Mouse (Mus musculus) heart, postnatal 10 days (tissue): Measurements from ENCODE around the gene Zfp28. TPM values are rescaled to one million over a fixed set of nuclear protein-coding genes. Genes with fewer than 3 reads are reported as not detected.

Experiments
- DNase-seq, 2 experiments: peaks; one replicate each; pipeline ENCODE4 v3.0.0; 2021
- intact Hi-C: fragments of 180-260 bp; cut with DNase I; formaldehyde crosslinking; loops from one replicate; pipeline ENCODE4 v1.15.1; 2025
- total RNA-seq, 2 experiments: library from RNA; stranded (reverse); gene quantifications; 2 replicates each; pipeline ENCODE4 v1.2.3; 2021

Zfp28 gene
- total RNA-seq, 2 experiments from 2014 or later: 4.3 to 4.5 TPM

DNA sequence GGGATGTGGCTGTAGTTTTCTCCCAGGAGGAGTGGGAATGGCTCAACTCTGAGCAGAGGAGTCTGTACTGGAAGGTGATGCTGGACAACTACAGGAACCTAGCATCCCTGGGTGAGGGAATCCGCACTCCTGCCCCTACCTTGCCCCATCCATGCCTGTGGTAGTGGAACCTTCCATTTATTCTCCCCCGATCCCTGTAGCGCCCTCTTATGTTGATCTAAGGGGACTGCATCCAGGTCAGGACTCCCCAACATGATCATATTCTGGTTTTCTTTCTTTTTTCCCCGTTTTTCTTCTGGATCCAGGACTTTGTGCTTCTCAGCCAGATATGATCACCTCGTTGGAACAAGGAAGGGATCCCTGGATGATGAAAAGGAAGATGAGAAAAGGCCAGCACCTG is 6.4 kb downstream of the Zfp28 start:
- DNase-seq: no peak
- intact Hi-C loops: no loop called here

DNA sequence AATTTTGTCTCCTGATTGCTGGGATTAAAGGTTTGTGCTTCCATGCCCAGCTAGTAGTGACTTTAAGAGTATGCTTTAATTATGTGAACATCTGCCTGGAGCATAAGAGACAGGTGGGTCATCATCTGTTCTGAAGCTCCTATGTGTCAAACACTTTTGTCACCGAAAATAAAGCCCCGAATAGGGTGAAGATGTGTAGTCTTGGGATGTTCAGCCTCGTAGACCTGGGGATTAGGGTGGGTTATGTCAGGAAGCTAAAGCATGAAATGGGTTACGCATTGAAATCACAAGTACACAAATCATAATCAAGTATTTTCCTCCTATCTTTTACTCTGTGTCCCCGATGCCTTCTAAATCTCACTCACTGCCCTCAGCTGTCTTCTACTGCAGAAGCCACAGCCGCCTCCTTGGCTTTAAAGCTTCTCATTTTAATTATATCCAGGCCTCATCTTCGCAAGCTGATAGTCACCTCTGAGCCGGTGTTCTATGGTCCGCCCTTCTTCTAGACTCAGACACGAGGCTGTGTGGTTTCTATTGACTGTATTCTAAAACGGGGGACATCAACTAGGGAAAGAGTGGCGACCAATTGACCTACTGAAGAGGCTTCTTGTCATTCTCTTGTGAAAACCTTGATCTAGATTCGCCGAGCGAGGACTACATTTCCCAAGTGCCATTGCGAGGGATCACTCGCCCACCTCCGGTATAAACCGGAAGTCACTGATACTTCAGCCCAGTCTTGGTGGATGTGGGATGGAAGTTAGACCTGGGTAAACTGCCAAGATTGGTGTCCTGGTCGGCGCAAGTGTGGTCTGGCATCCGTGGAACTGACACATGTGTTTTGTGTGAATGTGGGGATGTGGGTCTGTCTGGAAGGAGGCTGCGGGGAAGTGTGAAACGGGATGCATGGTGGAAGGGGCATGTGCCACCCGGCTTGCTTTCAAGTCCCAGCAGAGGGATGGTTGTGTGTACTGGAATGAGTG is 15.2 kb downstream of the Zfp28 start, which contains the start of gene Smim17:
TSS of gene Smim17 (plus strand) at position 720 of the 980 bp plus-strand sequence.
- peak; percentile 46 to 58 for DNase-seq
- intact Hi-C loops: no loop called here

DNA sequence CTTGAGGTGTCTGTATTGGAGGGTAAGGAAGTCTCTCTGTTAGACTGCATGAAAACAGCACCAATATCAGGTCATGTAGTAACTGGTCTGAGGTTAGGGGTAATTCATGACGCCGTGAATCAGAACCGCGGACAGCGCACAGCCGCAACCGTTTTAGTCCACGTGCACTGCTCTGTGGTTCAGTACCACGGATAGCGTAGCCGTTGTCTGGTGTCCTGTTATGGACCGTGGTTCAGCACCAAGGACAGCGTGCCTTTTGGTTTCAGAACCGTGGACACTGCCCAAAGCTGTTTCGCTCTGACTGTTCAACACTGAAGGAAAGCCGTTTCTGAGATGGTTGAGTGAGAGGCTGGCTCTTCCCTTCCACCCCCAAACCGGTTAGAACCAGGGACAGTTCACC is 26.9 kb downstream of the Zfp28 start, which contains the start of gene Gm20715:
TSS of gene Gm20715 (plus strand) at position 235 of the 400 bp plus-strand sequence.
- peak; percentile 96 to 99 for DNase-seq
- intact Hi-C loops: loop anchor here (5.0 kb wide), 2 partner anchors 48 to 128 kb away; partner anchors contain the start of gene Zfp78

DNA sequence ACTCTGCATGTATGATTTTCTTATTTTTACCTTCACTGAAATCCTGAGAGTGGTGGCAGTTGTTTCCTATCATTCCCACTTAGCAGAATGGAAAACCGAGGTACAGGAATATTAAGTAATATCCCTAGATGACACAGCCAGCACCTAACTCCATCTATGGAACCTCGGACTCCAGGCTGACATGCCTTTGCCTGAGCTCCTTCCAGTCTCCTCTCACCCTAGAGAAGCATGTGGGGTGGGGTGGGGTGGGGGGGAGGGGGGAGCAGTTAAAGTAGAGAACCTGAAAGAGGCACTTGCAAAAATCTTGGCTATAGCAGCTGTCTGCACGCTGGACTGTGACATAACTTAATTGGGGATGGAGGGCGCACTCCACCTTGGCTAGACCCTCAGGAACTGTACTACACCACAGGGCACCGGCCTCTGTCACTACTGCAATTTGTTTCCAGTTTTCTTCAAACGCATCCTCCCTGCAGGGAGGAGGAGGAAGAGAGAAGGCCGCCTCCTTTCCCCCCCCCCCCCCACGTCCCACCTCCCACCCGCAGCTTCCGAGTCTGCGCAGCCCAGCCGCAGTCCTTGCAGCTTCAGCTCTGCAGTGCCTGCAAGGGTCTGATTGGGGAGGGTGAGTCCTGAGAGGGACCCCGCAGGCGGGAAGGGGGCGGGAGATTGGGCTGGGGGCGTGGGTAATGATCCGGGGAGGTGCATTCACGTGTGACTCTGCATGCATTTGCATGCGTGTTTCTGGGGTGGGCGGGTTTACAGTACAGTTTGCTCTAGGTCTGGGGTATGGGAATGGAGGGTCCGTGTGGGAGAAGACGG is 31.7 kb downstream of the Zfp28 start:
- intact Hi-C loops: loop anchor here (5.0 kb wide), 2 partner anchors 53 to 133 kb away; partner anchors contain the start of gene Zfp78
- DNase-seq: no peak

DNA sequence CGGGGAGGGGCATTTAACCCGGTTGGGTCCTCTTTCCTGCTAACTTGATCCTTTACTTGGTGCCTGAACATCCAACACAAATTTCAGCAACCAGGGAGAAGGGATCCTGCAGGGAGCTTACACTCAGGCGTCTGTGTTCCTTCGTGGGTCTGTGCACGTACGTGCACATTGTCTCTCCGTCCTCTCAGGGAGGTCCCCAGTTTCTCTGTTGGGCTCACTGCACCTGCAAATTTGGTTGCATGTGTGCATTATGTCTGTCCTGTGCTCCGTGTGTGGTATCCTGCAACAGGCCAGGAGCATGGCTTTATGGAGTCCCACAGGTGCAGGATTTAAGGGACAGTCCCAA is 32.3 kb downstream of the Zfp28 start:
- no peak for DNase-seq
- intact Hi-C loops: no loop called here

DNA sequence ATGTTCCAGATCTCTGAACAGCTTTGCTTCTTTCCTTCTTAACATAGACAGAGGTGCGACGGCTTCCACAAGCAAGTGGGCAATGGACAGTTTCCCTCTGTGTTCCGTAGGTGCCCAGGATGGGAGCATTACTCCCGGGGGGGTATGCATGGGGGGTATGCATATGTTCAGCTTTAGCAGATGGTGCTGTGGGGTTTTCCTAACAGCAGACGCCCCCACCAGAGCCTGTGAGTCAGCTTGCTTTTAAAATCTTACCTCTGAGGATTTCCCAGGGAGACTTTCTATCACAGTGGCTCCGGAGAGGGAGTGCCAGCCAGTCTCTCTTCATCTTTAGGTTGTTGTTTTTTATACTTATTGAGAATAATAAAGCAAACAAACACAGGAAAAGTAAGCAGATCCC is 36.8 kb downstream of the Zfp28 start:
- intact Hi-C loops: no loop called here
- DNase-seq: no peak

DNA sequence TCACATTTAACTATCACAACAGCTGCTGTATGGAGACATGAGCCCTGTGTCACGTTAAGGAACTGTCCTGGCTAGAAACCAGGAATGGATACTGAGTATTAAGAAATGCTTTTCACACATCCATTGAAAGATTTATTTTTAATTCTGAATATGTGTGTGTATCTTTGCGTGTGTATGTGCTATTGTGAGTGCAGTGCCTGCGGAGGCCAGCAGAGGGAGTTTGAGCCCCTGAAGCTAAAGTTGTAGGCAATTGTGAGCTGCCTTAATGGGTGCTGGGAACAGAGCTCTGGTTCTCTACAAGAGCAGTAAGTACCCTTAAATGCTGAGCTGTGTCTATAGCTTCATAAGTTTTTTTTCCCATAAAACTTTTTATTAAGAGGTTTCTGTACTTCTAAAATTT is 46.3 kb downstream of the Zfp28 start:
- DNase-seq: no peak
- intact Hi-C loops: no loop called here

DNA sequence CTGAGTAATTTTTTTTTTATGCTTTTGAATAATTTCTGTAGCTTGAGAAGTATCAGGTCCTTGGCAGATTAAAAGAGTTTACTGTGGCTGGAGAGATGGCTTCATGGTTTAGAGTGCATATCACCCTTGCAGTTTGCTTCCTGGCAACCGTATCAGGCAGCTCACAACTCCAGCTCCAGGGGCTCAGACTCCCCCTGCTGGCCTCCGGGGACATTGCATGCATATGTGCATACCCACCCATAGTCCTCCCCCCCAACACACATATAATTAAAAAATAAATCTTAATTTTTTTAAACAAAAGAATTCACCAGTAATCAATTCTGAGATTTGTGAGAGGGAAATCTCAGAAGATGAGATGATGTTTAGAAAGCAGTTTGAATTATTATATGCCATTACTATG is 47.2 kb downstream of the Zfp28 start:
- peak; percentile 3 to 18 for DNase-seq
- intact Hi-C loops: loop anchor here (1.0 kb wide), 1 partner anchor 71 kb away; no protein-coding TSS in a partner anchor

DNA sequence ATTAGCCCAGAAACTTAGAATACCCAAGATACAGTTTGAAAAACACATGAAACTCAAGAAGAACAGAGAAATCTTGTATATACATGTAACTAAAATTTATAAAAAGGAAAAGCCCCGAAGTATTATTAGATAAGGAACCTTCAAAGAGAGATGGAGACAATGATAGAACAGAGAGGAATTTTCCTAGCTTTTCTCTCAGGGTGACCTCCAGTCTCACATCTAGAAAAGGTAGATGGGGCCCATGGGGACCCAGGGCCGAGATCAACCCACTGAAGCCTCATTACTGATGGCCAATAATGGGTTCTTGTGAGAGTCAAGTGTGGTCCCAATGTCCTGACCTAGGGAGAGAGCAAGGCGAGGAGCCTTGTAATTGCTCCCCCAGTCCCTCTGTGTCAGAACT is 55.3 kb downstream of the Zfp28 start, which contains the start of gene Olfr1344:
TSS of gene Olfr1344 (plus strand) at position 301 of the 400 bp plus-strand sequence.
- intact Hi-C loops: no loop called here
- DNase-seq: no peak

DNA sequence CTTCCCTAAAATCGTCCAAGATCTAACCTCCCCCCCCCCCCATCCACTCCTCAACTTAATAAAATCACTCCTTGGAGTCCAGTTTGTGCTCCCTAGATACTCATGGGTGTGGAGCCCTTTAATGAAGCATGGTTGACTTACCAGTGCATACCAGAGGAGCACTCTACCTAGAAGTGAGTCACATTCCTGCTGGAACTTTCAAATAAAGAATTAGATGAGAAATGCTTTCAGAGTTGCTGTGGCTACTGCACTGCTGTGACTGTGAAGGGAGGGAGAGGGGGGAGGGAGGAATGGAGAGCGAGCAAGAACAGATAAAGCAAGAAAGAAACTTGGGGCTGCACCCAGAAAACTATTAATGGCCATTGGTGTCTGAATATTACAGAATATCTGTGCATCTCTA is 58.1 kb downstream of the Zfp28 start:
- DNase-seq: no peak
- intact Hi-C loops: no loop called here

Other genes starting within 250 kb of the Zfp28 start
- 10 to 100 TPM; 44.2 to 48.6 TPM for gene Zfp787, start 227.3 kb upstream of the Zfp28 start, total RNA-seq
- gene Zfp444, start 211.1 kb upstream of the Zfp28 start, total RNA-seq: 10 to 100 TPM; 11.8 to 13.8 TPM
- gene Galp, start 186.2 kb upstream of the Zfp28 start, total RNA-seq: not detected
- not detected for gene Zscan5b, start 161.0 kb upstream of the Zfp28 start, total RNA-seq
- not detected for gene Epp13, start 130.6 kb upstream of the Zfp28 start, total RNA-seq
- gene Zfp667, start 96.7 kb upstream of the Zfp28 start, total RNA-seq: 1 to 10 TPM; 2.1 to 2.4 TPM
- gene Zfp583, start 52.0 kb upstream of the Zfp28 start, total RNA-seq: 1 to 10 TPM; 1.5 to 1.9 TPM
- under 1 TPM; 0.14 to 0.27 TPM for gene Gm3854, start 39.5 kb upstream of the Zfp28 start, total RNA-seq
- gene Zfp78, start 20.0 kb upstream of the Zfp28 start, total RNA-seq: 1 to 10 TPM; 1.3 to 2.4 TPM
- gene Smim17, start 15.4 kb downstream of the Zfp28 start, total RNA-seq: not detected
- not detected for gene Gm20715, start 27.0 kb downstream of the Zfp28 start, total RNA-seq
- not detected for gene Olfr1344, start 55.4 kb downstream of the Zfp28 start, total RNA-seq
- gene Olfr1336, start 72.9 kb downstream of the Zfp28 start, total RNA-seq: not detected
- not detected for gene Olfr1346, start 83.8 kb downstream of the Zfp28 start, total RNA-seq
- not detected for gene Olfr5, start 103.6 kb downstream of the Zfp28 start, total RNA-seq
- gene Olfr1347, start 116.5 kb downstream of the Zfp28 start, total RNA-seq: not detected
- gene Olfr1348, start 125.5 kb downstream of the Zfp28 start, total RNA-seq: not detected
- not detected for gene Olfr1349, start 139.7 kb downstream of the Zfp28 start, total RNA-seq
- gene Olfr1350, start 181.5 kb downstream of the Zfp28 start, total RNA-seq: not detected